Mouse (Mus musculus) c-Kit-positive CD71-negative TER-119-negative erythroid progenitor cells, embryonic 14.5 days (primary cell): ENCODE data around the gene Me3.

Experiments
- DNase-seq: peaks from one replicate; pipeline ENCODE4 v3.0.0-alpha.2; 2013; ENCODE audit warnings: low read depth

Me3 gene

DNA sequence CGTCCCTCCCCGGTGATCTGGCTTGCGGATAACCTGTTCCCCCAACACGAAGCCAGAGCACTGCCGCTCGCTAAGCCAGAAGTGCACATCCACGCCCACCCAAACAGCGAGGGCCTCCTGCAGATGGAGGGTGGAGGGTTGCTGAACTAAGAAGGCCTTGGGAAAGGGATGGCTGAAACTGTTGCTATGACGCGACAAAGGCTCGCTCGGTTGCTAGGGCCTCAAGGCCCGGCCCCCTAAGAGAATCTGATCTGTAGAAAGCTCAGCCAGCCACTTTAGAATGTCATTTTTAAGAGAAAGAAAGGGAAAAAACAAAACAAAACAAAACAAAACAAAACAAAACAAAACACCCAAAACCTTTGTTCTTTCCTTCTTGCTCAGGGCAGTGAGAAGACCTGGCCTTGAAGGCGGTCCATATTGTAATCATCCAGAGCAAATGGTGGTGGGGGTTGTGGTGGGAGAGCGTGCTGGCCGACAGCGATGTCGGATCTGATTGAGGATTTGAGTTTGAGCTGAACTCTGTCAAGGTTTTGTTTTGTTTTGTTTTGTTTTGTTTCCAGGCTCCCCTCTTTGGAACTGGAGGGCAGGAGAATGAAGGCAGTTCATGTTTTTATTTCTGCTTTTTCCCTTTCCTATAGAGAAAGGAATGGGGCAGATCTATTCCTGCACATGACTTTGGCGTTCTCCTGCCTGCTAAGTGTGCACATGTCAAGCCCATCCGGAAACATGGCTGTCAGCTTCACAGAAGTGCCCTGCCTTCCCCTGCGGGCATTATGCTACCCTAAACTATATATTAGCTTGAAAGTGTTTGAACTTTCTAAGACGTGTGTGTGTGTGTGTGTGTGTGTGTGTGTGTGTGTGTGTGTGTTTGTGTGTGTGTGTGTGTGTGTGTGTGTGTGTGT is 271.5 kb downstream of the Me3 start, which contains the start of gene Ccdc81:
Ccdc81 (minus strand) TSS at position 188 of the 902 bp plus-strand sequence.
- DNase-seq, result no peak
